Mouse (Mus musculus) urinary bladder, postnatal 25 days (tissue): Measurements from ENCODE around the gene Psma4.
"Not testable (repeated sequence)": the region's sequence is repeated elsewhere in the genome, so short reads cannot be mapped to it uniquely, and the experiment has no call there.

Source experiments
- DNase-seq: peaks from one replicate; pipeline ENCODE4 v3.0.0; 2022; ENCODE audit warnings: low spot score

Psma4 gene

DNA sequence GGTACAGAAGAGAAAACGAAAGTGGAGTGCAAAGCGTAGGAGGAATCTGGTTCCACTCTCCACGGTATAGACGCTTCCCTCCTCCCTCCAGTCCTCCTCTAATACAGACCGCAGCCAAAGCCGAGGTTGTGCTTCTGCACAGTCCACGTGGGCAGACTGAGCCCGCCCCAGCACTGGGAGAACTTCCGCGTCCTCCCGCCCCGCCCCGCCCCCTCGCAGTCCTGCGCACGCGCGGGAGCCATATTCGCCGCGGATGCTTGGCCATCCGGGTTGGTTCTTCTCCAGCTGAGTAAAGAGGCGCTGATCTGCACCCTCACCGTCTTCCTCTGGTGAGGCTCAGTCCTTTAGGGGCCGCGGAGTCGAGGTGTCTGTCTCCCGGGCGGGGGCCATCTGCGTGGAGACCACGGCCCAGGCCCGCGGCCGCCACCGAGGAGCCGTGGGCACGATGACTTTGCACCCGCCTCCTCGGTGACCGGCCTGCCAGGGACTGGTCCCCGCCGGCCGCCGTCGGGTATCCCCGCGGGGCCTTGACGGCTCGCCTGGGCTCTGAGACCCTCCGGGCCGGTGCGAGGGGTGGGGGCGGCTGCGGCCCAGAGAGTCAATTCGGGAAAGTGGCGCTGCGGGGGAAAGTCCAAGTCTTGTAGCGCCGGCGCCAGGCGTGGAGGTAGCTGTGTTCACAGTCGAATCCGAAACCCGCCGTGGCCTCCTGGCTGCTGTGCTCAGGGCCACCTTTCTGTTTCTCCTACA is at the start of gene Psma4, which contains the start of gene AY074887:
Gene Psma4 (plus strand): TSS at position 216 of the 747 bp plus-strand sequence.
Gene AY074887 (minus strand): TSS at position 424 of the 747 bp plus-strand sequence.
- DNase-seq = peak; percentile 91

DNA sequence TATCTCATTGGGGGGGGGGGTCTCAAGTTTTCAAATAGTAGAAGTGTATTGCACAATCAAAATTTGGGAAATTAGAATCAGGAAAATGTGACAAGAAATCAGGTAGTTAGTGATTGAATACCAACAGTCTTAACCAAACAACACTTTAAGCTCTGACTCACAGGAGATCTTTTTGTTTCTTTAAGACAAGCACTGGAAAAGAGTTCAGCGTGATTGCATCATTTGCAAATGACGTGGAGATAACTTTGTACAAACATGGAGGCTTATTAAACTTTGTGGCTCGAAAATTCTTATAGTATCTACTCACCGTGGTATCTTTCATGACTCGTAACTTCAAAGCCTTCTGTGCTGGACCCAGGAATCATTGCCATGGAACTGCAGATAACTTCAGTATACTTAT is 41.1 kb upstream of the Psma4 start:
- DNase-seq = no peak

DNA sequence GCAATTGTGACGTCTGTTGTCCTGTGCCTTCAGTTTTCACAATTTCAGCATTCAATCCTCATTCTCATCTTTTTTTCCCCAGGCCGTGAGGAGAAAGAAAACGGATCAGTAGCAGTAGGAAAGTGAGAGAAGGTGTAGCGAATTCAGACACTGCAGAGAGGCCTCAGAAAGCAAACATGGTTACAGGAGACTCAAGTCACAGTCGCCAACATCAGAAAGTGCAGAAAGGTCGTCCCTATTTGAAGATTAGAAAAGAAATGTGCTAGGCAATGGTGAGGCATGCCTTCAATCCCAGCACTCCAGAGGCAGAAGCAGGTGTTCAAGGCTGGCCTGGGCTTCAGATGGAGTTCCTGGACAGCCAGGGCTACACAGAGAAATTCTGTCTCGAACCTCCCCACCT is 35.0 kb upstream of the Psma4 start:
- no peak for DNase-seq

DNA sequence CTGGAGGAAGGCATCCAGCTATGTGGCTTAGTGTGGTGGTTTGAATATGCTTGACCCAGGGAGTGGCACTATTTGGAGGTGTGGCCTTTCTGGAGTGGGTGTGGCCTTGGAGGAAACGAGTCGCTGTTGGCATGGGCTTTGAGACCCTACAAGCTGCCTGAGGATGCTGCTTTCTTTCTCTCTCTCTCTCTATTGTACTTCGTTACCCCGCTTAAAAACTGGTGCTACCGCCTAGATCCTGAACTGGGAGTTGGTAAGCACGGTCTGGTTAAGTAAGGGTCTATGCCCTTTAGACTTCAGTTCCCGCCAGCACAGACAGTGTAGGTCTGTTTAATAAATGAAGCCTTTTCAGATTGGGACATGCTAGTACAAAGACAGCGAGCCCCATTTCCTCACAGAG is 34.2 kb upstream of the Psma4 start:
- no peak for DNase-seq

DNA sequence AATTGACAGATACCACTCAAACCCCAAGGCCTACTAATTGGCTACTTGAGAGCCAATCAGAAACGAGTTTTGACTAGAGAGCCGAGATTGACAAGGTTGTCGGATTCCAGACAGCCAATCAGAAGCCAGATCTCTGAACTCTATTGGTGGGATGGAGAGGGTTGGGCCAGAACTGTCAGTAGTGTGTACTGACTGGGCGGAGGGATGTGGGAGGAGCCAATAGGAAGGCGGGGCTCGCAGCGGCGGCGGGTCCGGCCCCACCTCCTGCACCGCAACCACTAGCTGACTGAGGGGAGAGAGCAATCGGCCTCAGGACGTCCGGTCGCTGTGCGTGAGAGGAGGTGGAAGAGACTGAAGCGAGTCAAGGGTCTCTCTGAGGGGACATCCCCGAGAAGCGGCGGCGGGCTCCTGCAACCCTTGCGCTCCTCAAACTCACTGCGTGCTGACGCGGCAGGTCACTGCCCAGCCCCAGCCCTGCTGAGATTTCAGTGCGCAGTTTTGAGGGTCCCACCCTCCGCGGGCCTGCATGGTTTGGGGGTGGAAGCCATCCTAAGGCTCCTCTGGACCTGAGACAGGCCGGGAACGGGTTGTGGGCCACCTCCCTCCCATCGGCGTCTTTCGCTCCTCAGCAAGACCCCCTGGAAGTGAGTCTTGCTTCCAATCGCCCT is 33.4 kb upstream of the Psma4 start, which contains the start of gene Hykk:
Gene Hykk (plus strand): TSS at position 274 of the 668 bp plus-strand sequence.
- peak; percentile 70 for DNase-seq

DNA sequence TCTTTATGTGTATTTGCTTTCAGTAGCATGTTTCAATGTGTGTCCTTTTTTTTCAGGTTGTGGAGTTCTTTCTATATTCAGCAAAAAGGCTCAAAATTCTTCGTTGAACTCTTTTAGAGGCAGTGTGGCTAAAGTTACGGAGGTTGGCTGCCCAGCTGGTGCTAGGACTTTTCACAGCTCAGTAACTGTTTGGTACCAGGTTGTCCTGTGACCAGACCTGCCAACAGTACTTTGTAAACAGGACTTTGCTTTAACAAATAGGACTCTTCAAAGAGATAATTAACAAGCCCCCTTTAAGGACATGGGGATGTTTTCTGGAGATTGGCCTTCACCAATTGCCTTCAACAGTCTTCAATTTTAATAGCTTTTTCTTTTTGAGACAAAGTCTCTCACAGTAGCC is 32.4 kb upstream of the Psma4 start:
- no peak for DNase-seq

DNA sequence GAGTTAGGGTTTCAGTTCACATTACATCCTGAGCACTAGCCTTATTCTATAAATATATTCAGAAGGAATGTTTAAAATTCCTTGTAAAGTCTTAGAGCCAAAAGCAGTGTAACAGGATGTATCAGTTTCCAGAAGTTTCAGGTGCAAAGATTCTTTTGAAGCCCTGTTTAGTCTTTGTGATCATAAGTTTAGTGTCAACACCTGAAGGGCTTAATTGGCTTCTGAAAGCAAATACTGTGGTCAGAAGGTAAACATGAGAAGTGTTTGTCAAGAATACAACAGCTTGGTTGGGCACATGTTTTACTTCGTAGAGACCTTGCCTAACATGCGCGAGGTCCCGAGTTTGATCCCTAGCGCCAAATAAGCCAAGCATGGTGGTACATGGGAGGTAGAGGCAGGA is 31.8 kb upstream of the Psma4 start:
- no peak for DNase-seq

DNA sequence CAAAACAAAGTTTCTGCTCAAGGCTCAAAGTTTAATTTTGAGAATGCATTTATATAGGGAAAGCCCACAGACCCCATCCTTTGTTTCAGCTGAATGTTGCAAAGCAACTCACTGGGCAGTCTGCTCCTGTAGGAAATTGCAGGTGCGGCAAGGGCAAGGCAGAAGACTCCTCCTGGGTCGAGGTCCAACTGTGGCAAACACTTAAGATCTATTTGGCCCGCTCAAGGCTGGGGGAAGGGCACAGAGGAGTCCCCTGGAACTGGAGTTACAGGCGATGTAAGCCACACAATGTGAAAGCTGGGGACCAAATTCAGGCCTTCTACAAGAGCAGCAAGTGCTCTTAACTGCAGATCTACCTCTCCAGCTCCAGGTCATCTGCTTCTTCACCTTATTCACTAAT is 30.6 kb upstream of the Psma4 start:
- no peak for DNase-seq

DNA sequence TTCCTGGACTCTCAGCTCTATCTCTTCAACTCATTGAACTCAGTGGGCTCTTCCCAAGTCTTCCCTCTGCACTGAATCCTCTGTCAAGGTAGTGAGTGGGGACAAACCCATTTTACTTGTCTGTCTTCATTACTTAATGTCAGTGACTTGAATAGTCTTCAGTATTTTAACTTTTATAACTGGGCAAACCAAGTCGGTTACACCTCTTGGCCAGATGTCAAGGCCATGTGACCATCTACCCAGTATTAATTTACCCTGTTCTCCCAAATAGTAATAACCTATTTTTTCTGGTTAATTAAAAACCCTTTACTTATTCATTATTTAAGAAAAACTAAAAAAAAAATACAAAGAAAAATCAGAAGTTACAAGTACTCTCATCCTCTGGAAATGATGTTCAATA is 19.8 kb upstream of the Psma4 start:
- no peak for DNase-seq

DNA sequence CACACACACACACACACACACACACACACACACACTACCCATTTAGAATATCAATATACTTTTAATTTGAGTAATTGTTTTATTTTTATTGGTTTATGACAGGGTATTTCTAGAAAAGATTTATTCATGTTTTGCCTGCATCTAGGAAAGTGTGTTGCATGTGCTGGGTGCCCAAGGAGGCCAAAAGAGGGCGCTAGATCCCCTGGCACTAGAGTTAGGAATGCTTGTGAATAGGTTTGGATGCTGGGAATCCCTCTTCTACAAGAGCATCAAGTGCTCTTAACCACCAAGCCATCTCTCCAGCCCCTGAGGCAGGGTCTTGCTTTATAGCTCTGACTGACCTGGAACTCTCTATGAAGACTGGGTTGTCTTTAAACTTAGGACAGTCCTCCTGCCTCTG is 18.8 kb upstream of the Psma4 start:
- no peak for DNase-seq

DNA sequence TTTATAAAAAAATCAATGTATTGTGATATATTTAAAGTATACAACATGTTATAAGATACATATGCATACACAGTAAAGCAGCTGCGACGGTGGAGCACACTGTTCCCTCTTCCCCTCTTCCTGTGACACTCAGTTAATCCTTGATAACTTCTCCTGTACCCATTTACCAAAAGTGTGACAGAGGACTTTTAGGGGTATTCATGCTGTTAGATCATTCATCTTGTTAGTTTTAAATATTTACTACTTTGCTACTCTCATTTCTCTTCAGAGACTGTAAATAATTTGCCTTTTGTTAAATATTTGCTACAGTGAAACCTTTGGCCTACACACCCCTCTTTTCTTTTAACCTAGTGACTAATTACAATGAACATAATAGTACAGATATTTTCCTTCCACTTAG is 18.2 kb upstream of the Psma4 start:
- no peak for DNase-seq

DNA sequence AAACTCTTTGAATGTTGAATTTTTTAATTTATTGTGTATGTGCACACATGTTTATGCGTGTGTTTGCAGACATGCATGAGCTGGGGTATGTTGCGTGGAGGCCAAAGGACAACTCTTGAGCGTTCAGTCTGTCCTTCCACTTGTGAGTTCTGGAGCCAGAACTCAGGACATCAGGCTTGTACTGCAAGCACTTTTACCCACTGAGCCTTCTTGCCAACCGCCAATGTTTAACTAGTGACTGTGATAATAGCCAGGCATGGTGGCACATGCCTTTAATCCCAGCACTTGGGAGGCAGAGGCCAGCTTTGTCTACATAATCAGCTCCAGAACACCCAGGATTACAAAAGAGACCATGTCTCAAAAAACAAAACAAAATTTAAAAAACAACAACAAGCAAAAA is 8.5 kb upstream of the Psma4 start:
- no peak for DNase-seq

DNA sequence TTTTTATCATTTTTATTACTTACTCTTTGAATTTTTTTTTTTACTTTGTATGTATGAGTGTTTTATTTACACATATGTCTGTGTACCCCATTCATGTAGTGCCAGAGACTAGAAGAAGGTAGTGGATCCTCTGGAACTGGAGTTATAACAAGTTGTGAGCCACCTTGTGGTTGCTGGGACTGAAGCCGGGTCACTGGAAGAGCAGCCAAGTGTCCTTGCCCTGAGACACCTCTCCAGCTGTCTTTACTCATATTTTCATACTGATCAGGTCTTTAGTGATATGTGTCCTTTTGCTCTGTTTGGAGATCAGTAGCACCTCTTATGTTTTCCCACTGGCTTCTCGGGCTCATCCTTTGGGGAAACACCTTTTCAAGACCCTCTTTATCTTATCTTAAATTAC is 6.1 kb upstream of the Psma4 start:
- no peak for DNase-seq

DNA sequence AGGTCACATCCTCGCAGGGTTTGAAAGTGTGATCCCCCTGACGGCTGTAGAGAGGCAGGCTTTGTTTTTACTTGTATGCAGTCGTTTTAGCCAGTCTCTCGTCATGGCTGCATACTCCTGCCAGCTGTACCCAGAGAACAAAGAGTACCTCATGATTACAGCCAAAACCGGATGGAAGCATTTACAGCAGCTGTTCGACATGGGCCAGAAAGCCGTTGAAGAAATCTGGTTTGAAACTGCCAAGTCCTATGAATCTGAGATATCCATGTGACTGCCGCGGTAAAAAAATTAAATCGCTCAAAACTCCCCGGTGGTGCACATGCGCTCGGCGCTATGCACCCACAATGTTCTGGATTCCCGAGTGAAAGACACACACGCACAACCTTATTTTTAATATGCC is 4.3 kb upstream of the Psma4 start:
- no peak for DNase-seq

DNA sequence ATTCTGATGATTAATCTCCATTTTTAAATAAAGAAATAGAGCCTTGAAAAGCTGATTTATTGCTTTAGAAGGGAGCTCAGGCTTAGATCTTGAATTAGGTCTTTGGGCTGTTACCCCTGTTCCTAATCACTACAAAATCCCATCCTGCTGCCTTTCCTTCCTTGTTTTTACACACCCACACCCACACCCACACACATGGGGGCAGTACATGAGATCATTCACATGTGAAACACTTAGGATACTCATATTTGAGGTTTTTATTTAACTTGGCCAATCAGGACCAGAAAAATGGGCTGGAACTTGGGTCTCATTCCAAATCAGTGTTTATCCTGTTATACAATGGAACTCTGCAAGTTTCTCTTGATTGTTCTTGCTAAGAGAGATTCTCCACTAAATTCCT is 1.1 kb upstream of the Psma4 start:
- no peak for DNase-seq

DNA sequence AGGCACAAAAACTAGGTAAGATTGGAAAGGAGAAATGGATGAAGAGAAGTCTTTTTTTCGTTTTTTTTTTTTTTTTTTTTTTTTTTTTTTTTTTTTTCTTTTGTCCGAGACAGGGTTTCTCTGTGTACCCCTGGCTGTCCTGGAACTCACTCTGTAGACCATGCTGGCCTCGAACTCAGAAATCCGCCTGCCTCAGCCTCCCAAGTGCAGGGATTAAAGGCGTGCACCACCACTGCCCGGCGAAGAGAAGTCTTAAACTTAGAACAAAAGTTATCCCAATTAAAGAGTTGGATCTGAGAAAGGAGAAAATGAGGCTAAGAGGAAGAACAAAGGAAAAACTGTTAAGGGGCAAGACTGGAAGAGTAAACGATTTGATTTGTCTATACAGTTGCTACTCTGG is 428 bp upstream of the Psma4 start:
- DNase-seq = not testable (repeated sequence)

DNA sequence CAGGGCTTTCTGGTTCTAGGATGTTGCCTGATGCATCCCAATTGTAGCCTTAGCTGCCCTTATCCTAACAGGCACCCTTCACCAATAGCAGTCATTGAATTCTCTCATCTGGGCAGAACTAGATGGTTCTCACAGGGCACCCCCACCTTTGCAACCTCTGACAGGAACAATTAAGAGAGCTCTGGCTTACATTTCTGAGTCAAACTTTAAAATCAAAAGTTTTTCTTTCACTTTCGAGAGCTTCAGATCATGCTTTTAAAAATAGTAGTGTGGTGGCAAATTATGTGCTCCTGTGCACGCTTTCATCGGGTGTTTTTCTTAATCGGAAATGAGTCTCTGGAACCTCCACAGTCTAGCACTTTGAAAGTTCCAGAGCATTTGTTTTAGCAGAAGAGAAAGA is 10.5 kb downstream of the Psma4 start:
- DNase-seq = no peak

DNA sequence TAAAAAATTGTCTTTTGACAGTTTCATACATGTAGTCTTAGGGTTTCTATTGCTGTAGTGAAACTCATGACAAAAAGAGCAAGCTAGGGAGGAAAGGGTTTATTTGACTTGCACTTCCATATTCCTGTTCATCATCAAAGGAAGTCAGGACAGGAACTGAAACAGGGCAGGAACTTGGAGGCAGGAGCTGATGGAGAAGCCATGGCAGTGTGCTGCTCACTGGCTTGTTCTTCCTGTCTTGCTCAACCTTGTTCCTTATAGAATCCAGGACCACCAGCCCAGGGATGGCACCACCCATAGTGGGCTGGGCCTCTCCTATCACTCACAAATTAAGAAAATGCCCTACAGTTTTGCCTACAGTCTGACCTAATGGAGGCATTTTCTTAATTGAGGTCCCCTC is 13.1 kb downstream of the Psma4 start:
- no peak for DNase-seq

DNA sequence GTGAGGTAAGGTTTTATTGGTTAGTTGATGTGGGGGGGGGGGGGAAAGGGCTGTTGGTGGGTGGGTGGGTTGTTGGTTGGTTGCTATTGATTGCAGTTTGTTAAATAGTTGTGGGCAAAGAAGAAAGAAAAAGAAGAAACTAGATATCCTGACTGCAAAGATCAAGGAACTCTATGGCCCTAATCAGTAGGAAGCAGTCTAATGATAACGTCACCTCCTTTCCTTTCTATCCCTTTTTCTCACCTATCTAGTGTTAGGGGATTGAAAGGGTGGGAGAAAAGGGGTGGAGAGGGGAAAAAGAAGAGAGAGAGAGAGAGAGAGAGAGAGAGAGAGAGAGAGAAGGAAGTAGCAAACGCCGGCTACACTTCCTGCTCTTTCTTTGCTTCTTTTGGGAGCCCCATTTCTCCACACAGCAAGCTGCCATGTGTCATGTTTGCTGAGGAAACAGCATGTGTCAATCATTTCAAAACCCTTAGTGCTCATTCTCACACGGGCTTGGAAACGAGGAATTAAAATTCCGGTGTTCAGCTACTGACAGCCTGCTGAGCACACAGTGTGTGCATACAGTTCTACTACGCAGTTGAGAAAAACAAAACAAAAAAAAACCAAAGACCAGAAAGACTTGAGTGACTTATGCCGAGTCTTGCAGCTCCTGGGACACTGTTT is 19.5 kb downstream of the Psma4 start:
- no peak for DNase-seq

DNA sequence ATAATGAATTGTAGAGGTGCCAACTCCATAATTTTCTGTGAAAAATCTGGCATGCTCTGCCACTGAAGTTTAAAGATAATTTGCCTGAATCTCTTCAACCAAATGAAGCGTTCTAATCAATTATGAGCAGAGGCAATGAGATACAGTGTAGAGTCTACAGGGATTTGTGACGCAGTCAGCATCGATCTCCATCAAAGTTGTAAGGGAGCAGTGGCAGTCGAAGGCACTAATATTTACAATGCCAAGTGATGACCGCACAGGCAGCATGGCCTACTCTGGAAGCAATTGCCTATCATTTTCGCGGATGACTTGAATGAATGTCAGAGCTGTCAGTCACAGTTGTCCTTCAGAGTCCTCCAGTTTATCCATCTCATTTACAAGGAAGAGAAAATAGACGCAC is 30.1 kb downstream of the Psma4 start, which contains the start of gene Chrna5:
Gene Chrna5 (plus strand): TSS at position 207 of the 400 bp plus-strand sequence.
- no peak for DNase-seq

DNA sequence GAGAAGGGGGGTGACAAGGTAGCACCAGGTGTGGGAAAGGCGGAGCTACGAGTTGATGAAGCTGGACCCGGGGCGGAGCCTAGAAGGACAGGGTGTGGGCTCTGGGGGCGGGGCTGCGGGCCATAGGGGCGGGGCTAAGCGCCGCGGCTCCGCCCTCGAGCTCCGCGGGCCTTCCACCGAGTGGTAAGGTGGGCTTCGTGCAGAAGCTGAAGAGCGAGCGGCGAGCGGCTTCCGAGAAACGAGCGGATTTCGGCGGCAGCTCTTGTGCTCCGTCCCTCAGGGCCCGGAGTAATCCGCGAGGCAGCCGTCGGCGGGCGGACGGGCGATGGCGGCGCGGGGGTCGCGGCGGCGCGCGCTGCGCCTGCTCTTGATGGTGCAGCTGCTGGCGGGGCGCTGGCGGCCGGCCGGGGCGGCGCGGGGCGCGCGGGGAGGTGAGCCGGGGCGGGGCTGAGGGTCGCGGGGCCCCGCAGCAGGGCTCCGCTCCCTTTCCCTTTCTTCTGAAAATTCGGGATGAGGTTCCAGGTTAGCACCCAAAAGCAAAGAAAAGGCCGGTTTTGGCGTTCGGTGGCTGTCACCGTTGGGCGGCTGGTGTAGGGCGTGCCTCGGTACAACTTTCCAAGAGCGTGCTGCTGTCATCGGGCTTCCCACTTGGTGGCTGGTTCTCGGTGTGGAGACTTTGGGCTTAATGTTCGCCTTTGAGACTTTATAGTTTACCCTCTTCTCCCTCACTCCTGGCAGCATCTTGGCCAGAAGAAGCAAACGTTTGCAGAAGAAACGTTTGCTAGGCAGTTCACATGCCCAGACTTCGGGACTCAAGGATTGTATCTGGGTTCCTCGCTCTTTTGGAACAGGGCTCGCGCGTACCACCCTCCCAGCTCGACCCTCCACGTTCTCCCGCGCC is 31.0 kb downstream of the Psma4 start:
- DNase-seq = peak; percentile 5

DNA sequence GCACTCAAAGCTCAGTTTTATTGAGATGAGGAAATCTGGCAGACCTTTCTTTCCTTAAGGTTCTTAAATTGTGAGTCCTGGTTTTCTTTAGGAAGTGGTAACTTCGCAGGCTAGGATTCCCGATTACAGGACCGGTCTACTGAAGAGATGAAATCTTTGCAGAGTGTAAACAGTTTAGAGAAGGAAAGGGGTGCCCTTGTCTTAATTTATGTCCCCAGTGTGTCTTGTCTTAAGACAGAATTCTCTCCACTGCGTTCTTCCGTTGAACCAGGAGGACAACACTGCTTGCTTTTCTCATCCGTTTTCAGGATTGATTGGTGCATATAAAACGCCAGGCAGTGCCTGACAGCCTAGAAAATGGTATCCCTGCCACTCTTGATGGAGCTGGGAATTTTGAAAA is 31.8 kb downstream of the Psma4 start:
- DNase-seq = no peak
